In genomic region chr17:29887271-29887880, GRCm38 (mm10) we compare ENCODE assay signal across 8 mouse cellular contexts.
DNase-seq lines count a peak whose midpoint lies in the region; ATAC-seq and TF ChIP-seq lines count a peak whose summit lies in the region.

No protein-coding gene starts in this region.

- no peak for TF ChIP-seq POLR2A in myocyte (IDR thresholded peaks at IDR 0.05; ENCODE audit: insufficient read length, low read depth)

- peak overlapping the region; percentile 81 for H3K27ac ChIP-seq in heart, embryonic 10.5 days
- 0 out of 2 replicates have a peak overlapping the region, but pooled peaks have one; percentile 51 for H3K27ac ChIP-seq in embryonic facial prominence, embryonic 13.5 days
- H3K27ac ChIP-seq in hindbrain, embryonic 10.5 days, result peak overlapping the region; percentile 89
- no peak overlapping the region; the same call in 1 of the 2 replicates for H3K27ac ChIP-seq in liver, embryonic 11.5 days (ENCODE audit: low read depth, low read length)

- H3K36me3 ChIP-seq in heart, embryonic 10.5 days, result no peaks in the 10 kb centered on the region
- H3K36me3 ChIP-seq in embryonic facial prominence, embryonic 13.5 days, result no peaks in the 10 kb centered on the region
- H3K36me3 ChIP-seq in hindbrain, embryonic 10.5 days, result no peaks in the 10 kb centered on the region
- H3K36me3 ChIP-seq in liver, embryonic 11.5 days (ENCODE audit: control insufficient read depth, insufficient read depth, low read length), result no peaks in the 10 kb centered on the region
- H3K36me3 ChIP-seq in myocyte (ENCODE audit: control insufficient read depth, insufficient read depth), result no peaks in the 10 kb centered on the region

- H3K4me1 ChIP-seq in heart, embryonic 10.5 days, result peaks cover 40% of the 10 kb centered on the region
- peaks cover 35% of the 10 kb centered on the region for H3K4me1 ChIP-seq in embryonic facial prominence, embryonic 13.5 days
- peaks cover 72% of the 10 kb centered on the region for H3K4me1 ChIP-seq in hindbrain, embryonic 10.5 days (replicated peaks)
- peaks cover 34% of the 10 kb centered on the region for H3K4me1 ChIP-seq in liver, embryonic 11.5 days (replicated peaks; ENCODE audit: control insufficient read depth, insufficient read depth, low read length)

- peak overlapping the region; percentile 78 for H3K9ac ChIP-seq in embryonic facial prominence, embryonic 13.5 days
- H3K9ac ChIP-seq in liver, embryonic 11.5 days (ENCODE audit: low read depth, low read length), result peak overlapping the region; percentile 67

- ATAC-seq in embryonic facial prominence, embryonic 13.5 days (ENCODE audit: insufficient number of reproducible peaks, insufficient read depth, low FRiP score, low TSS enrichment, low read depth), result no peak; the same call in 1 of the 2 replicates
- ATAC-seq in liver, embryonic 11.5 days (replicated peaks; ENCODE audit: low FRiP score), result peak; percentile 54
- no peak for ATAC-seq in erythroid progenitor cell, adult 5-6 weeks (replicated peaks; ENCODE audit: low FRiP score, poor library complexity, severe bottlenecking)

- peak overlapping the region; percentile 24 for H3ac ChIP-seq in myocyte (ENCODE audit: control insufficient read depth, insufficient read length)

- H3K27me3 ChIP-seq in heart, embryonic 10.5 days (ENCODE audit: insufficient read depth, poor library complexity, severe bottlenecking), result peaks cover 86% of the 10 kb centered on the region
- peaks cover 82% of the 10 kb centered on the region for H3K27me3 ChIP-seq in embryonic facial prominence, embryonic 13.5 days
- H3K27me3 ChIP-seq in hindbrain, embryonic 10.5 days (ENCODE audit: insufficient read depth, poor library complexity, severe bottlenecking), result peaks cover 89% of the 10 kb centered on the region
- peaks cover 86% of the 10 kb centered on the region for H3K27me3 ChIP-seq in liver, embryonic 11.5 days (replicated peaks; ENCODE audit: control insufficient read depth, insufficient read depth, low read length)
- H3K27me3 ChIP-seq in myocyte (ENCODE audit: control insufficient read depth, insufficient read depth, insufficient read length), result peaks cover 34% of the 10 kb centered on the region

- WGBS in heart, embryonic 10.5 days, result under 1% methylated on average over 57 of the region's 57 CpGs
- 0% methylated on average over 46 of the region's 57 CpGs for WGBS in embryonic facial prominence, embryonic 13.5 days
- under 1% methylated on average over 57 of the region's 57 CpGs for WGBS in hindbrain, embryonic 10.5 days
- WGBS in liver, embryonic 11.5 days, result under 1% methylated on average over 52 of the region's 57 CpGs

- no peaks in the 10 kb centered on the region for H3K79me2 ChIP-seq in myocyte (ENCODE audit: control insufficient read depth, insufficient read depth)

- peak; percentile 87 for DNase-seq in heart, embryonic 10.5 days (ENCODE audit: low spot score)
- DNase-seq in heart, adult 11 months, result no peak
- peak; percentile 26 for DNase-seq in NIH3T3 (ENCODE audit: low read depth)
- peak; percentile 79 for DNase-seq in hindbrain, embryonic 10.5 days (ENCODE audit: low spot score)
- DNase-seq in liver, embryonic 11.5 days (ENCODE audit: low spot score), result no peak

- no peaks in the 10 kb centered on the region for H3K9me3 ChIP-seq in heart, embryonic 10.5 days
- H3K9me3 ChIP-seq in embryonic facial prominence, embryonic 13.5 days, result no peaks in the 10 kb centered on the region
- no peaks in the 10 kb centered on the region for H3K9me3 ChIP-seq in hindbrain, embryonic 10.5 days
- no peaks in the 10 kb centered on the region for H3K9me3 ChIP-seq in liver, embryonic 11.5 days (ENCODE audit: control insufficient read depth, low read length)

- peak overlapping the region; percentile 74 for H3K4me3 ChIP-seq in heart, embryonic 10.5 days
- peak overlapping the region; percentile 69 for H3K4me3 ChIP-seq in embryonic facial prominence, embryonic 13.5 days
- peak overlapping the region; percentile 74 for H3K4me3 ChIP-seq in hindbrain, embryonic 10.5 days
- peak overlapping the region; percentile 70 for H3K4me3 ChIP-seq in liver, embryonic 11.5 days (ENCODE audit: low read depth, low read length)
- H3K4me3 ChIP-seq in myocyte, result peak overlapping the region; percentile 23

- H3K4me2 ChIP-seq in embryonic facial prominence, embryonic 13.5 days, result peak overlapping the region; percentile 97
- H3K4me2 ChIP-seq in liver, embryonic 11.5 days, result peak overlapping the region; percentile 100
- peak overlapping the region; percentile 86 for H3K4me2 ChIP-seq in myocyte (ENCODE audit: low read depth)

TF ChIP-seq in myocyte, 11 proteins besides CTCF, POLR2A, EP300 and RAD21:
- TF ChIP-seq USF1 (IDR thresholded peaks at IDR 0.05; ENCODE audit: low read depth) (no peak), POLR2AphosphoS2 (IDR thresholded peaks at IDR 0.05; ENCODE audit: insufficient read length, low read depth) (no peak), MAX (IDR thresholded peaks at IDR 0.05; ENCODE audit: low read depth) (no peak), E2F4 (IDR thresholded peaks at IDR 0.05; ENCODE audit: insufficient read depth) (no peak), TCF12 (IDR thresholded peaks at IDR 0.05; ENCODE audit: insufficient read depth, poor library complexity, severe bottlenecking) (no peak), SRF (IDR thresholded peaks at IDR 0.05; ENCODE audit: control insufficient read depth, insufficient read length, low read depth) (no peak), TCF3 (IDR thresholded peaks at IDR 0.05; ENCODE audit: insufficient read length, low read depth) (no peak)

Comparison
In these comparisons a context has a peak if more than half of its experiments do, and no peak if none do; other contexts are left out.
1. DNase-seq: peak in heart, embryonic 10.5 days (single experiment), NIH3T3 (single experiment) and hindbrain, embryonic 10.5 days (single experiment); none in heart, adult 11 months (single experiment) and liver, embryonic 11.5 days (single experiment).
2. H3K4me3 ChIP-seq: peak in every context shown above with its lines; median percentile 74 in heart, embryonic 10.5 days; 74 in hindbrain, embryonic 10.5 days; 70 in liver, embryonic 11.5 days; 69 in embryonic facial prominence, embryonic 13.5 days; 23 in myocyte.
3. Peak in every context shown above with its lines, with median percentiles within 50 percentile points of each other: H3K4me2 ChIP-seq.